Mouse (Mus musculus): ENCODE results near the gene Mlst8.
"Not testable (repeated sequence)": the region's sequence is repeated elsewhere in the genome, so short reads cannot be mapped to it uniquely, and the experiment has no call there.

The Mlst8 gene

DNA sequence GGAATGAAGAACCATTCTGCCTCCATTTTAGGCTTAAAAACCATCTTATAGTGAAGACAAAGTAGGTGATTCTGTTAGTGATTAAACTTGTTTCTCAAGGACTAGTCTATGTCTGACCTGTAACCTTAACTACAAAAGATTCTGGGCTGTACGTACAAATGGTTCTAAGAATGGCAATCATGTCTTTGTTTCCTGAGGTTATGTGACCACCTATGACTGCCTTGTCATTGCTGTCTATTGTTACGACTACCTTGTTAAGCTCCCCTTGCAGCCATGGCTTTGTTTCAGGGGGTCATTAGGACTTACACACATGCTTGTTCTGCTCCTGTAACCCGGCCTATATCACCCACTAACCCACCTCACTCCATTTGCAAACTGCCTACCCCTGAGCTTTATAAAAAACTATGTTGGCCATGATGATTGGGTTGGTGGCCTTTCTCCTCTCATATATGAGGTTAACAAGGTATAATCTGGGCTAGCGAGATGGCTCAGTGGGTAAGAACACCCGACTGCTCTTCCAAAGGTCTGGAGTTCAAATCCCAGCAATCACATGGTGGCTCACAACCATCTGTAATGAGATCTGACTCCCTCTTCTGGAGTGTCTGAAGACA lies 10.1 kb downstream of the Mlst8 start:
- no peak for DNase-seq

DNA sequence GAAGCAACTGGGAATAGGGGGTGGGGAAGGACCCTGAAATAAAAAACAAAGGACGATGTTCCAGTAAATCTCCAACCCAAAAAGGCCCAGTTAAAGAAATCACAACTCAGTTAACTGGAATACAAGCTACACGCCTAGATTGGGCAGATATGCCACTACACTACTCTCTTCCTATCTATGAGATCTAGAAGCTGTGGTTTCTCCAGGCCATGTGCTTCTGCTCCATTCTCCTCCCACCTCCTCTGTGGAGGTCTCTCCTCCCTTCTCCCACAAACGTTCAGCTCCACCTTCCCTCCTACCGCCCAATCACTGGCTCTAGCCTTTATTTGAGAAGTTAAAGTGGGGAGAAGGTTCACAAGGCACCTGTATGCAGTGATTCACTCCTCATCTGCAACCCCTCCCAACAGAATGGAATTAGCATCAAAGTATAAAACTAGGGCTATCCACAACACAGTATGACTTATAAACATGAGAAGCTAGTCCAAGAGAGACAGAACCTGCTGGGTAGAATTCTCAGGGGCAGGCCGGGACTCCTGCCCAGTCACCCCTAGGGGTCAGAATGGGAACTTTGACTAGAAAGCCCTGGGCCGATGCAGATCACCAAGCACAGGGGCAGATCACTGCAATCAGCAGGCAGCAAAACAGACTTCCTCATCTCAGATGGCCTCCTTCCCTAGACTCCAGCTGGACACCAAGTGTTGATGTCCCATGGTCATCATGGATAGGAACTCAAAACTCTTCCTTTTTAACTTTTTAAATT lies 15.3 kb downstream of the Mlst8 start:
- peak in 1 of 2 experiments; percentile 3 for DNase-seq

DNA sequence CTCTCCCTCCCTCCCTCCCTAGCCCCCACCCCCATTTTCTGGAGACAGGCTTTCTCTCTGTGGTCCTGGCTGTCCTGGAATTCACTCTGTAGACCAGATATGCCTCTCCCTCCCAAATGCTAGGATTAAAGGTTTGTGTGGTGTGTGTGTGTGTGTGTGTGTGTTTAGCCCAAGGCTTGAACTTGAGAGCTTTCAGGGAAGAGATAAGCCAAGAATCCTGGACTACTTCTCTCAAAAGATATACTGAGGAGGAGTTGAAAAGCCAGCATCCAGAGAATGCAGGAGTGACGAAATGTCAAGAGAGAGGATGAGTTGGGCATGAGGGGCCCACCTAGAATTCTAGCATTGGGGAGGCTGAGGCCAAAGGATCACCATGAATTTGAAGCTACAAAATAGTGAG lies 15.9 kb downstream of the Mlst8 start:
- DNase-seq, result no peak

DNA sequence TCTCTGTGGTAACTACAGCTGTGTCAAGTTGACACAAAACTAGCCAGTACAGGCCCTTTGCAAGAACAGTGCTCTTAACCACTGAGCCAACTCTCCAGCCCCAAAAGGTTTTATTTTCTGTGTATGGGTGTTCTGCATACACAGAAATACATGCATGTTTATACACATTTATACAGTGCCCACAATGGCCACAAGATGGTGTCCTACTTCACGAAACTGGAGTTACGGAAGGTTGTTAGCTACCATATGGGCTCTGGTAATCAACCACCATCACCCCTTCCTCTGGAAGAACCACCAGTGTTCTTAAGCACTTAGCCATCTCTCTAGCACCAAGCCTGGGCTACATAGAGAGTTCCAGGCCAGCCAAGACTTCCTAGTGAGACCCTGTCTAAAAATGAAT lies 17.3 kb downstream of the Mlst8 start:
- DNase-seq, result no peak

DNA sequence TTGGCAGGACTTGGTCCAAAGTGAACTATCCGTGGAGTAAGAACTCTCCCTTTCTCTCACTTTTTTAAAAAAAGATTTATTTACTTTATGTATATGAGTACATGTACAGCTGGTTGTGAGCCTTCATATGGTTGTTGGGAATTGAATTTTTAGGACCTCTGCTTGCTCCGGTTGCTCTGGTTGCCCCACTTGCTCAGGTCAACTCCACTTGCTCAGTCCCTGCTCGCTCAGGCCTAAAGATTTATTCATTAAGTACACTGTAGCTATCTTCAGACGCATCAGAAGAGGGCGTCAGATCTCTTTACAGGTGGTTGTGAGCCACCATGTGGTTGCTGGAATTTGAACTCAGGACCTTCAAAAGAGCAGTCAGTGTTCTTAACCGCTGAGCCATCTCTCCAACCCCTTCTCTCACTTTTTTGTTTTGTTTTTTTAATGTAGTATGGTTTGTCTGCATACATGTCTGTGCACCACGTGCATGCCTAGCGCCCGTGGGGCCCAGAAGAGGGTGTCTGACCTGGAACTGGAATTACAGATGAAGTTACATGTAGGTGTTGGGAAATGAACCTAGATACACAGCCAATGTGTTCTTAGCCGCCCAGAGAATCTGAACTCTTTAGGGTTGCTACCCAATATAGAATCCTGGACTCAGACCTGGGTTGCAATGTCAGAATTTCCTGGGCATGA lies 23.2 kb downstream of the Mlst8 start:
- not testable (repeated sequence) for DNase-seq

DNA sequence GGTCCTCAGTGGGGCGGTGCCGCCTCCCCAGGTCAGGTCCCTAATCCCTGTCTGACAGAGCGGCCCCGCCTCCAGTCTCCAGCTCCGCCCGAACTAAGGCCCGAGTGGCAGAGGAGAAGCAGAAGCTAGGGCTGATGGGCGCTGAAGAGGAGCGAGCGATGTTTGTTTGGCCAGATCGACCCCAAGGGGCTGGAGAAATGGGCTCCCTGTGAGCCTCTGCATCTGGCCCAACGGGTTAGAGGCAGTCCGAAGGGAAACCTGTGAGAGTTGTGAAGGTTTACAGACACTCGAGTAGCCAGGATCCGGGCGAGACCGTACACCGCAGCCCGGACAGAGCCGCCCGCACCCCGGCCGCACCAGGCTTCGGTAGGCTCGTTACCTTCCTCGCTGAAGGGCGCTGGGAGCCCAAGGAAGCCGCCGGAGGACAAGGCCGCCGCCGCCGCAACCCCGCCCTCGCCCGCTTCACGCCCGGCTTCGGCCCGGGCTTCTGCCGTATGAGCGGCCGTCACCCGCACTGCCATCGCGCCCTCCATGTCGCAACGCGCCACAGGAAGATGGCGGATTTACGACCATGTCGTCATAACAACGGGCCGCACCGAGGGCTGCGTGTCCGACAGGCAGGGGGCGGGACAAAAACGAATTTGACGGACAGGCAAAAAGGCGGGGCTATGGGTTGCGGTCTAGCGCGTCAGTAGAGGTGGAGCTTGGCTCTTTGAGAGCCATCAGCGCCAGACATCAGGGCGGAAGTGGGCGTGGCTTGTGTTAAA lies 23.9 kb downstream of the Mlst8 start:
- peak; percentile 99 for DNase-seq

DNA sequence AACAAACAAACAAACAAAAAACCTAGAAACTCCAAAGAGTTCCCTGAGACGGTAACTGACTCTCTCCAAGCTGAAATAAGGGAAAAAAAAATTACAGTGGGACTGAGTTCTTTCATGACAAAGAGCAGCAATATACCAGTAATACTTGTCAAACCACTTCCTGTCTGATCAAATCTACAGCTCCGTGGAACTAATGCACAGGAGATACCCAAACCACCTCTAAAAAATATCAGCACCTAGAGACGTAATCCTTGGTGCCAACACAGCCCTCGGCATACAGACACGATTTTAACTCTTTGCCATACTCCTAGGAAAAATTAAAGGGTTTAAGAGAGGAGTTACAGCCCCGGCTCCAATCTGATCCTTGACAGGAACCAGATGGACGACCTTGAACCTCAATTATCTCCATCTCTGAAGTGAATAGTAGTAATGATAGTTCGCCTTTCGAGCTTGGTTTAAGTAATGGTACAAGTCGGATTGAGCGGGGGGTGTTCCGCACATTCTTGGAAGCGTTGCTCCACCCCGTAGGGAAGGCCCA lies 24.6 kb downstream of the Mlst8 start:
- no peak for DNase-seq

DNA sequence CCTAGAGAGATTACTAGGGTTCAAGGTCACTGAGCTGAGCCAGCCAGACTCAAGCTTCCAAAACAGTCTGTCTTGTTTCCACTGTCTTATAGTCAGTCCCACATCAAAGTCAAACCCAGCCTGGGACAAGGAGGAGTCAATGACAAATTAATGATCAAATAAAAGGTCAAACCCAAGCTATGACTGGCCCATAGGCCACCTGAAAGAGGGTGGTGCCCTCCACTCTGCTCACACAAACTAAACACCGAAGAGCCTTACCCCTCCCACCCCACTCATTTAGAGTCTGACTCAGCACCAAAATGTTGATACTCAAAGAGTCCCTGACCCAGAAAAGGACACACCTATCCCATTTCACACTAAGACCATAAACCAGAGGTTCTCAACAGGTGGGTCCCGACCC lies 25.5 kb downstream of the Mlst8 start:
- DNase-seq, result no peak

DNA sequence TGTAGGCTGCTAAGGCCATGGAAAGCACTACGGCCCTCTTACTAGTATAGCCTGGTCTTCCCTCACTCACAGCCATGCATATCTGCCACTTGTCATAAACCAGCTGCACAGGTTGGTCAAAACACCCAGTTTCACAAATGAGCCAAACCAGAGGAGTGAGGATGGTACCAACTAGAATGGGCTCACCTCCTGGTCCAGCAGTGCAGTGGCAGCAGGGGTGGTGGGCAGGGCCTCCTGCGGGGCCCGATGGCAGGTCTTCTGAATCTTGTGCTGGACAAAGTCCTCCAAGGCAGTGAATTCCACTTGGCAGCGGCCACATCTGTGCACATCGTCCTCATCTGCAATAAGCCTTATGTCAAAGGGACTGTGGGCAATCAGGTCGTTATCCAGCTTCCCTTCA lies 27.7 kb downstream of the Mlst8 start:
- no peak for DNase-seq

DNA sequence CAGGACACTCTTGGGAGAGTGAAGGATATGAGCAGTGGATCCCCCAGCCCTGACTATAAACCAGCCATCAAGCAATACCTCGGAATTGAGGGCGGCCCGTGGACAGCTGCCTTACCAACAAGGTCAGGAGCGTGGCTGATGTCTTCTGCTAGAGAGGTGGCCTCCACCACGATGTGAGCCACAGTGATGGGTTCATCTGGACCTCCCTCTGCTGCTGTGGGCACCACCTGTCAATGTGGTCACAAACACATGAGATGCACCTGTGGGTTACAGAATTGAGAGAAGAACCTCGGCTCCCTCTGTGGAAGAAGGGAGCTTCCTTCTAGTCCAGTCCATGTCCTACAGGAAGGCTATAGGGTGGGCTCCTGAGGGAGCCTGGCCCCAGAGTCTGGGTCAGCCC lies 29.4 kb downstream of the Mlst8 start:
- no peak for DNase-seq

DNA sequence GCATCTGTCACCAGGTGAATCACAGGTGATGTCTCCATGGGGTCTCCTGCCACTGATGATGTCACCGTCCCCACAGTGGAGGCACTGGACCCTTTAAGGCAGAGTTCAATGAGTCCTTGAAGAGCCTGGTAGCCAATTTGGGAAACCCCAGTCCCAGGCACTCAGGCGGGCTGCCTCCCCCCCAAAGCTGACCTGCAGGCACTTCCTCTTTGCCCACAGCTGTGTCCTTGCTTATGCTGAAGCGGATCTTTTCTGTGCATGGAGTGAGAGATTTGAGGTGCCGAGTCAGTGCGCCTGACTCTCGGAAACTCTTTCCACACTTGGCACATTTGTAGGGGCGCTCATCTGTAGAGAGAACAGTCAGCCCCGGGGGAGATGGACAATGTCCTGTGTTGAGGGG lies 32.3 kb downstream of the Mlst8 start:
- no peak for DNase-seq

DNA sequence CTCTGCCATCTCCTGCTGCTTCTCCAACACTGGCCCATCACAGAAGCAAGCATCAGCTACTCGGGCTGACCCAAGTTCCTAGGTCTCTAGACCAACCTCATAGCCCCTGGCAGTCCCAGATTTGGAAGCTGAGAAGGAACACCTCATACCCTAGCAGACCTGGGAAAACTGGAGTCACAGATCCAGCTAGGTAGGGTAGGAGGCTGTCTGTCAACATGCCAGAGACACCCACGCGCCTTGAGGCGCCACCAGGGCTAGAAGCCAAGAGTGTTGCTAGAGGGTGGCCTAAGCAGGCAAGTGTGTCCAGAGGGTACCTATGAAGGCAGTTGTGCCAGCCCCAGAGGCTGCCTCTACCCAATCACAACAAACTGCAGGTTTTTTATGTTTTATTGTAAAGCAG lies 35.5 kb downstream of the Mlst8 start:
- DNase-seq, result no peak

DNA sequence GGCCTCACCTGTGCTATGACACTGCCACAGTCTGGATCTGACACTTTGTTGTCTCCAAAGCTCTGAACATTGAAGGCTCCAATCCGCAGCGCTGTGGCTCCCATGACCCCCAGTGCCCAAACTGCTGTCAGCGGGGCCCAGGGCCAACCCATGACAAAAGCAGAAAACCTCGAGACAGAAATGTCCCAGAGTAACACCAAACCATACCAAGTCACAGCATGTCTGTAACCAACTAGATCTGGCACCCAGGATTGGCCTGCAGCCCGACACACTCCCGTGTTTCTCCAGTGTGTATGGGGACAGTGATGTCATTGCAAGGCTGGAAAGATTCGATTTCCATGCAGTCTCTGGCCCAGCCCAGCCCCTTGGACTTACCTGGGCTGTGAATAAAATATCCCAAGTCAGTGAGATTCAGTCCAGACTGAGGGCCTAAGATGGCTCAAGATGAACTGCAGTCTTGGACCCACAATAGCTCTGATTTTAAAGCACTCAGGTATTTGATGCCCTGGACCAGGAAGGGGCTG lies 36.2 kb downstream of the Mlst8 start, which contains the start of gene Dnase1l2:
Gene Dnase1l2, minus strand, starts transcription at position 474 of the 524 bp plus-strand sequence.
- no peak for DNase-seq

DNA sequence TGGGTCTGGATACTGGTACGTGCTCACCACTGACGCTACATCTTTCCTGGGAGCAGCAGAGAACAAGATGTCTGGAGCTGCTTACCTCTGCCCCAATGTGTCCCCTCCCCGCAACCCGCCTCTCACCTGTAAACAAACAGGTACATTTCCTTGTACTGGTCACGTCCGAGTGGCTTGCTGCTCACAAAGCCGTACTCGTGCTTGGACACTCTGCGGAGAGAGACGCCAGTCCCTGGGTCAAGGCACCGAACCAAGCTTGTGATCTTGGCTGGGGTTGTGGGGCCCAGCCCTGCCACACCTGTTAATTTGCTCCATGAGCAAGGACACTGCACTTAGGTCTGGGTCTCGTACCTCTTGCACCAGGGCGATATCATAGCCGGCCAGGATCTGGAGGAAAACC lies 36.8 kb downstream of the Mlst8 start:
- DNase-seq, result no peak

DNA sequence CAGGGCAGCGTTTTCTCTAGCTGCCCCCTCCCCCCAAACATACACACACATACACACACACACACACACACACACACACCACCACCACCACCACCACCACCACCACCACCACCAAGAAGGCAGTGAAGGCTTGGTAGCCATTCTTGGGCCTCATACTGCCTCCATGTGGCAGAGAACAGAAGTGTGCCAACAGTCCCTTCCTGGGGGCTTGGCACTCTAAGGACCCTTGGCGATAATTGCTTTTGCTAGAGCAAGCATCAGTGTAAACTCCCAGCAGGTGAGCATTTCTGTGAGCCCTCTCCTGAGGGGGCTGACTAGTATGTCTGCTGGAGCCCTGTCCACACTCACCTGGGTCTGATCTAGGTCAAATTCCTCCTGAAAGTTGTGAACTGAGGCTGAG lies 37.7 kb downstream of the Mlst8 start:
- DNase-seq, result no peak

DNA sequence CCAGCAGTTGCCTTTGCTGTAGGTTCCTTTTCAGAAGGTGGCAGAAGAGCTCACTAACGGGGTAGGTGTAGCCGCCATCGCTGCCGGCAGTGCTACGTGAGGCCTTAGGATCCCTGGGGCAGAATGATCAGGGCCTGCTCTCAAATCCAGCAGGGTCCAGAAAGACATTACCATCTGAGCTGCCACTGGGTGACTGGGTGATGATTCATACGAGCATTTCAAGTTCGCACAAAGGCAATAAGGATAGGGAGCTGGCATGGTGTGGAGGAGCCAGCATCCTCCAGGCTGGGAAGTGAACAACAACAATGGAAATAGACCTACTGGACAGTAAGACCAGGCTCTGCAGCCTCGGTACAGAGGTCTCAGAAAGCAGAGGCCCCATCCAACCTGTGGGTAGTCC lies 38.5 kb downstream of the Mlst8 start:
- DNase-seq, result no peak

DNA sequence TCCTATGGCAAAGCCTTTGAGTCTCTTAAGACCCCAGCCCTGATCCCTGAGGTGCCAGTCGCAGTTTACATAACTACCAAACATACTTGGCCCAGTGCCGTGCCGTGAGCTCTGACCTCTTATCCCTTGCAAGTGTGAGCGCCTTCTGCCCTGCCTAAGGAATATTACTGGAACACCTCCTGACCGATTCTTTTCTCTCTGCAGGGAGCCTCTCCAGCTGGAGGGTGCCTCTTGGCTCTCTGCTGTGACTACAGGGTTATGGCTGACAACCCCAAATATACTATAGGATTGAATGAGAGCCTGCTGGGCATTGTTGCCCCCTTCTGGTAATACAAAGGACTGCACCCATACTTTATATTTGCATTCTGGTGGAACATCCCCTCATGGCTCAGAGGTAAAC lies 41.9 kb downstream of the Mlst8 start:
- no peak for DNase-seq

DNA sequence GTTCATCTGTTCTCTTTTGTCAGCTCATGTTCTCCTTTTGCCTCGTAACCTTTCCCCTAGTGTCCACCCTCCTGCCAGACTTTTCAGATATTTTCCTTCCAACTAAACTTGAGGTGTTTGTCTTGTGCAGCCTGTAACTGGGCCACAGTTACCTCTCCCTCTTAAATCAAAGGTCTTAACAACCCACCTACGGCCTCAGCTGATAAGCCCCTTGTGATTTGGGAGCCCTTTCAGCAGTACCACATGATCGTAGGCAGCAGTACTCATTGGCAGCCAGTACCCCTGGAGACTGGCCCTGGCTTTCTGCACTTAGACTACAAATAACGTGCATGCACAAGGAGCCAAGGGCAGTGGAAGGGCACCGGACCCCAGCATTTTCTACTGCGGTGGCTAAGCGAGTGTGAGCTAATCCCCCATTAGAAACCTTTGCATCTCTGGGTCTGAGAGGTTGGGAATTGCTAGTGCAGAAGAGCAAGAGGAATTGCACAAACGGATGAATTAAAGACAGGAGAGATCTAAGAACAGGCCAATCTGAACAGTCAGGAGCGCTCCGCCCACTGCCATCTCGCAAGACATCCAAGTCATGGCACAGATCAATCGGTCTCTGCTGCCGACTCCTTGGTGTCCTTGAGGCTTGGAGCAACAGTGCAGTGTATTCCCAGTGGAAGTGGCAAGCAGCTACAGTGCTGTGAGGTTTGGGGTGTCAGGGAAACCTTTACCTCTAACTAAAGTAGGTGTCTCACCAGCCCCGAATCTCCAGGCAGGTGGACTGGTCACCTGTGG lies 49.5 kb downstream of the Mlst8 start:
- no peak for DNase-seq

DNA sequence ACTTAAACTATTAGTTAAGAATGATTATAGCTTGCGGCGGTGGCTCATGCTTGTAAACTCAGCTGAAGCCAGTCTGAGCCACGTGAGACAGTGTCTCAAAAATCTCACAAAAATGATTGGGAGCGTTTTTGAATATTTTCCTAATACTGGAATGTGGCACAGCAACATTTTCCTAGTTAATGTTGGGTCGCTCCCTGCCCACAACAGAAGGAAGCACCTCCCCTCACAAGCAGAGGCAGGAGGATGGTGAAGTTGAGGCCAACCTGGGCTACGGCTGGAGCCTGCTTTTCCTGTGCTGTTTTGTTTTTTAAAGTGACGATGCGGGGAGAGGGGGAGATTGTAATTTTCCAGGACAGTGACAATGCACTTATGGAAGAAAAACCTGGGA lies 51.7 kb downstream of the Mlst8 start:
- no peak for DNase-seq

DNA sequence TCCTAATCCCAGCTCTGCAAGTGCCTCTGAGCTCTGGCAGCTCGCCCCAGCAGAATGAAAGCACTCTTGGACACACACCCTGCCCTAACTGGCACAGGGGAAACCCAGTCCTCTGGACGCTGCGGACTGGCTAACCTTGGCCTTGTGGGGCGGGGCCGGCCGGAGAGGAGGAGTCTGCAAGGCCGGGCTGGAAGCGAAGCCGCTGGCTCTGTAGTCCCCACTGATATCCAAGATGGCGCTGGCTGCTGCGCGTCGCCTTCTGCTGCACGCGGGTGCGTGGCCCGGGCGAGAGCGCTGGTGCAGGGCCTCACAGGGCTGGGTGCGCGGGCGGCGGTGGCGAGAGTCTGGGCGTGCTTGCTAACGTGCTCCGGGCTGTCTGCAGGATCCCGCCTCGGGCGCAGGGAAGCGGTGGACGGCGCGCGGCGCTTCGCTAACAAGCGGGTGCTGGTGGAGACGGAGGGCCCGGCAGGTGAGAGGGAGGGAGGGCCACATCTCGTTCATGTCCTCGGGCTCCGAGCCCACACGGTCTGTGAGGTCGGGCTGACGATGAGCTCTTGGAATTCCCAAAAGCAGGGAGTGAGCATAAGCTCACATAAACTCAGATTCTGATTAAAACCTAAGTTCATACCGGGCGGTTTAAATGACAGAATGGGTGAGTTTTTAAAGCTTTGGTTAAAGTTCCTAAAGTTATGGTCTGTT lies 52.3 kb downstream of the Mlst8 start, which contains the start of gene Eci1:
Gene Eci1, plus strand, starts transcription at position 171 of the 699 bp plus-strand sequence.
- DNase-seq, result peak; percentile 64 to 68

DNA sequence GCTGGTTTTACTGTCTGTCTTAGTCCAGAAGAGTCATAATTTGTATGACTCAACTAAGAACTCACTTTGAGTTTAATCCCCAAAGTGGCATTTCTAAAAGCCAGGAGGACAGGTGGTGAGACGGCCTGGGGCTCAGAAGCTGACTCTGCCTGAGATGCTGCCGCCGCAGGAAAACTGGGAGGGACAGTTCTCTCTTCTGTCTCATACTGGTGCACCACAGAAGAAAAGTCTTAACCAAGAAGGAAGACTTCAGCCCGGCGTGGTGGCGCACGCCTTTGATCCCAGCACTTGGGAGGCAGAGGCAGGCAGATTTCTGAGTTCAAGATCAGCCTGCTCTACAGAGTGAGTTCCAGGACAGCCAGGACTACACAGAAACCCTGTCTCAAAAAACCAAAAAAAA lies 53.0 kb downstream of the Mlst8 start:
- DNase-seq, result no peak
